Mouse (Mus musculus): Measurements from ENCODE around the gene Ercc4.
A peak's percentile ranks its signal among the peaks of the same experiment; 100 is the strongest.

DNA sequence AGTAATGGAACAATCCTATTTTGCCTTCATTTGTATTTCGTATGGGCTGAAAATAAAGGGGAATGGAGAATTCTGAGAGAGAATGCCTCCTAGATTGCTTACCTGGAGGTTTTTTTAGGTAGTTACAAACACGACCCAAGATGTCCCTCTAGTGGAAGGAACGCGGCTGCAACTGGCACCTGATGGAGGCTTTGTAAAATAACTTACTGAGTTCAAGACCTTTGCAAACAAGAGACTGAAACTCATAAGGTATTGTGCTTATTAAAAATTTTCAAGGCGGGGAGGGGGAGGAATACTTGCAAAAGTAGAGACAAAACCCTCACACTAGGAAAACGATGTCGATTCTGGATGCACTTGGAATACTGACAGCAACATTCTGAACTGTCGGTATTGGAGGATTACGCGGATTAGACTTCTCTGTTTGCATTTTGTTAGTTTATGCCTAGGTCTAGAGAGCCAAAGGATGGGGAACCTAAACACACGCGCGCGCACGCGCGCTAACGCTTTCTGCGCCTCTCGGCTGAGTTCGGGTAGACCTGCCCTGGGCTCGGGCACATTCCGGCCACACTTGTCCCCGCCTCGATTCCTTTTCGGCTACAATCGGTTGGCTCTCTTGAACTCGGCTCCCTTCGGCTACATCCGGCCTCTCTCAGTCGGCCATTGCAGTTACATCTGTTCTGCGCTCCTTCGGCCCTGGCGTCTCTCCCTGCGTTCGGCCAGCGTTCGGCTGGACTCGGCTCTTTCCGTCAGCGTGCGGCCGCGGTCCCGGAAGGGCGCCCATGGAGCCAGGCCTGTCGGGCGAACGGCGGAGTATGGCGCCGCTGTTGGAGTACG, at the start of gene Ercc4:
- TF ChIP-seq CTCF (IDR thresholded peaks at IDR 0.05; ENCODE audit: low read depth) (peak; percentile 54), EP300 (IDR thresholded peaks at IDR 0.05; ENCODE audit: low read depth) (no peak)

Data from liver, embryonic 14.5 days (tissue).